Mouse (Mus musculus) G1E (cell line): ENCODE results near the gene Isy1.

Experiments
- CTCF ChIP-seq: IDR thresholded peaks from 2 replicates; pipeline ENCODE4 v1.5.1; 2012; ENCODE audit warnings: low read depth, low read length, inconsistent platforms, mixed read lengths
- GATA2 ChIP-seq: IDR thresholded peaks from 2 replicates; pipeline ENCODE4 v1.6.1; 2012; ENCODE audit warnings: low read depth, low read length, inconsistent platforms, borderline replicate concordance
- POLR2AphosphoS5 ChIP-seq: IDR thresholded peaks from 2 replicates; pipeline ENCODE4 v1.6.1; 2012; ENCODE audit warnings: low read depth, low read length, inconsistent platforms; ENCODE audit not compliant: insufficient replicate concordance
- TAL1 ChIP-seq: conservative IDR thresholded peaks from 2 replicates; pipeline ENCODE4 v1.6.1; 2012; ENCODE audit warnings: low read depth, low read length, inconsistent platforms, mixed read lengths

DNA sequence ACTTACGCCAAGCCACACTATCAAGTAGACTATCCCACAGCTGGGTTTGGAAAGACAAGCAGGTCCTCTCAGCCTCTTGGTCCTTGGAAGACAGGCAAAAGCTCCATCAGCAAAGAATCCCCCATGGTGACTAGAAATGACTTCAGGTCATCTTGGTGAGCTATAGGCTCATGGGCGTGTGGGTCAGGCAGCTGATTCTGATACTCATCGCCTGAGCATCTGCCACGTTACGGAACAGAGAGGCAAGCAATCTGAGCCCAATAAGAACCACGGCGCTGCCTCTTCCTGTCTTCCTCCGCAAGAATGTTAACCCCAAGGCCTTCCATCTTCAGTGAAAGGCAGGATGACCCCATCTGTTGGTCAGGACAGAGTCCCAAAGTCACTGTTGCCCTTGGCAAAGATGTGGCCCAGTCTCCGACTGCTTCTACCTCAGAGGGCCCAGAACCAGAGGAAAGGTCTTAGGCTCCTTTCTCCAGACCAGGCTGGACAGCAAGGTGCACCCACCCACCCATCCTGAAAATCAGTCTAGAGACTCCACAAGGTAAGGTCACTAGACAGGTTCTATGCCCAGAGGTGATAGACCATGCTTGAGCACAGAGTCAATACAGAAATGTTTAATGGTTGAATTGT, 50.2 kb downstream of the Isy1 start:
- no peak for TF ChIP-seq TAL1
- TF ChIP-seq GATA2, result no peak
- no peak for TF ChIP-seq CTCF
- no peak for TF ChIP-seq POLR2AphosphoS5
